Mouse (Mus musculus) embryonic facial prominence, embryonic 14.5 days (tissue): ENCODE results near the gene D10Wsu102e. TPM values are rescaled to one million over a fixed set of nuclear protein-coding genes. Genes with fewer than 3 reads are reported as not detected.

Source experiments
- ATAC-seq: fragments of 200-750 bp; cut with Nextera tagmentation; 2 replicates; pipeline ENCODE4 v1.8.0; 2017; ENCODE audit warnings: low read depth, moderate number of reproducible peaks, moderate TSS enrichment
- DNase-seq: peaks from one replicate; pipeline ENCODE4 v3.0.0-alpha.2; 2015; ENCODE audit warnings: low spot score
- H3K27ac ChIP-seq: fragments of 300-500 bp; sonication (generic); replicated peaks from 2 replicates; pipeline ENCODE4 v1.5.1; 2014; ENCODE audit warnings: low read depth, mild to moderate bottlenecking, low read length, moderate library complexity
- H3K27me3 ChIP-seq: fragments of 300-500 bp; sonication (generic); replicated peaks from 2 replicates; pipeline ENCODE4 v1.6.1; 2014; ENCODE audit warnings: low read length; ENCODE audit not compliant: control insufficient read depth, insufficient read depth
- H3K36me3 ChIP-seq: fragments of 300-500 bp; sonication (generic); 2 replicates; pipeline ENCODE4 v1.6.1; 2014; ENCODE audit warnings: low read length, mixed read lengths; ENCODE audit not compliant: control insufficient read depth, insufficient read depth
- H3K4me1 ChIP-seq: fragments of 300-500 bp; sonication (generic); 2 replicates; pipeline ENCODE4 v1.6.1; 2014; ENCODE audit warnings: antibody characterized with exemption, low read length; ENCODE audit not compliant: control insufficient read depth, insufficient read depth
- H3K4me2 ChIP-seq: fragments of 300-500 bp; sonication (generic); 2 replicates; pipeline ENCODE4 v1.6.1; 2014; ENCODE audit warnings: low read depth, mild to moderate bottlenecking, low read length, moderate library complexity, mixed read lengths
- H3K4me3 ChIP-seq: fragments of 300-500 bp; sonication (generic); 2 replicates; pipeline ENCODE4 v1.5.1; 2014; ENCODE audit warnings: low read depth, mild to moderate bottlenecking, low read length
- H3K9ac ChIP-seq: fragments of 300-500 bp; sonication (generic); 2 replicates; pipeline ENCODE4 v1.6.1; 2014; ENCODE audit warnings: low read depth, mild to moderate bottlenecking, low read length, moderate library complexity, mixed read lengths
- H3K9me3 ChIP-seq: fragments of 300-500 bp; sonication (generic); 2 replicates; pipeline ENCODE4 v1.6.1; 2016; ENCODE audit warnings: low read length; ENCODE audit not compliant: control insufficient read depth
- WGBS: fragments of 180-500 bp; shearing (Covaris S2); extraction: QIAGEN DNeasy Blood & Tissue Kit; methylation state at CpG from one replicate; pipeline ENCODE4 v1.1.7; 2014; 5-methylcytosine and 5-hydroxymethylcytosine counted together
- polyA plus RNA-seq: library from polyadenylated mRNA; unstranded; fragments of >200 nt; fragmentation: Nextera tagmentation; extraction: Ambion mirVana; gene quantifications from 2 replicates; pipeline ENCODE4 v1.2.1, GENCODE M21; 2014

Gene D10Wsu102e
- polyA plus RNA-seq, 1 experiment from 2014 or later: 0.60 TPM

- DNase-seq: no peak
- Histone ChIP-seq H3K27me3 (no peaks in the 10 kb centered on the region), H3K4me3 (no peak overlapping the region), H3K9me3 (no peaks in the 10 kb centered on the region), H3K9ac (no peak overlapping the region), H3K36me3 (no peaks in the 10 kb centered on the region), H3K27ac (no peak overlapping the region), H3K4me1 (no peaks in the 10 kb centered on the region; the same call in 1 of the 2 replicates), H3K4me2 (no peak overlapping the region)
- ATAC-seq: no peak
- 84% methylated on average over 14 of the region's 14 CpGs for WGBS
Observed at GRCm38 (mm10) chr10:83326648-83327285, 33.3 kb upstream of the D10Wsu102e start.

GRCm38 (mm10) chr10:83328791-83329190 lies 31.2 kb upstream of the D10Wsu102e start:
- peak; percentile 37 for DNase-seq
- H3K27ac ChIP-seq: peak overlapping the region; percentile 70
- no peaks in the 10 kb centered on the region for H3K9me3 ChIP-seq
- no peaks in the 10 kb centered on the region for H3K4me1 ChIP-seq
- H3K9ac ChIP-seq: no peak overlapping the region
- no peaks in the 10 kb centered on the region for H3K36me3 ChIP-seq
- H3K4me3 ChIP-seq: no peak overlapping the region
- H3K27me3 ChIP-seq: peaks cover under 1% of the 10 kb centered on the region; the same call in 1 of the 2 replicates
- ATAC-seq: peak; percentile 12; the same call in 1 of the 2 replicates
- no peak overlapping the region for H3K4me2 ChIP-seq
- 61% methylated on average over 5 of the region's 5 CpGs for WGBS

- DNase-seq (no peak), ATAC-seq (no peak)
- Histone ChIP-seq H3K4me3 (no peak overlapping the region), H3K27me3 (peaks cover 16% of the 10 kb centered on the region; the same call in 1 of the 2 replicates), H3K27ac (no peak overlapping the region), H3K4me1 (no peaks in the 10 kb centered on the region), H3K36me3 (no peaks in the 10 kb centered on the region), H3K4me2 (no peak overlapping the region), H3K9ac (no peak overlapping the region), H3K9me3 (no peaks in the 10 kb centered on the region)
- 67% methylated on average over 6 of the region's 6 CpGs for WGBS
Observed at GRCm38 (mm10) chr10:83330336-83330735, 29.7 kb upstream of the D10Wsu102e start.

GRCm38 (mm10) chr10:83331811-83332210 lies 28.2 kb upstream of the D10Wsu102e start:
- peaks cover 29% of the 10 kb centered on the region for H3K27me3 ChIP-seq
- H3K4me1 ChIP-seq: no peaks in the 10 kb centered on the region
- H3K36me3 ChIP-seq: no peaks in the 10 kb centered on the region
- 90% methylated on average over 5 of the region's 5 CpGs for WGBS
- no peak for DNase-seq
- H3K4me2 ChIP-seq: no peak overlapping the region
- H3K9me3 ChIP-seq: no peaks in the 10 kb centered on the region
- H3K9ac ChIP-seq: no peak overlapping the region
- no peak for ATAC-seq
- H3K27ac ChIP-seq: no peak overlapping the region
- H3K4me3 ChIP-seq: no peak overlapping the region

- Histone ChIP-seq H3K9me3 (no peaks in the 10 kb centered on the region), H3K4me3 (no peak overlapping the region), H3K27ac (no peak overlapping the region), H3K4me1 (no peaks in the 10 kb centered on the region), H3K9ac (no peak overlapping the region), H3K4me2 (no peak overlapping the region), H3K27me3 (peaks cover 36% of the 10 kb centered on the region), H3K36me3 (no peaks in the 10 kb centered on the region)
- no peak for DNase-seq
- ATAC-seq: no peak
- 83% methylated on average over 11 of the region's 11 CpGs for WGBS
Observed at GRCm38 (mm10) chr10:83332581-83332980, 27.4 kb upstream of the D10Wsu102e start.

GRCm38 (mm10) chr10:83336336-83336735 lies 23.7 kb upstream of the D10Wsu102e start:
- Histone ChIP-seq H3K36me3 (no peaks in the 10 kb centered on the region), H3K4me2 (no peak overlapping the region), H3K27ac (no peak overlapping the region), H3K9me3 (no peaks in the 10 kb centered on the region), H3K9ac (no peak overlapping the region), H3K27me3 (peaks cover 42% of the 10 kb centered on the region), H3K4me3 (0 out of 2 replicates have a peak overlapping the region, but pooled peaks have one; percentile 3), H3K4me1 (no peaks in the 10 kb centered on the region)
- ATAC-seq (no peak), DNase-seq (no peak)
- WGBS: 35% methylated on average over 7 of the region's 7 CpGs

GRCm38 (mm10) chr10:83337159-83337951 lies 22.7 kb upstream of the D10Wsu102e start, which contains the start of gene Slc41a2:
Gene Slc41a2 (minus strand): TSS chr10:83337882.
- Histone ChIP-seq H3K27ac (no peak within 1 kb of the TSS; the same call in 1 of the 2 replicates), H3K9me3 (no peaks in the 10 kb centered on the region), H3K4me3 (peak within 1 kb of the TSS; percentile 67), H3K27me3 (peaks cover 42% of the 10 kb centered on the region), H3K9ac (peak within 1 kb of the TSS; percentile 71), H3K36me3 (no peaks in the 10 kb centered on the region), H3K4me1 (no peaks in the 10 kb centered on the region), H3K4me2 (peak within 1 kb of the TSS; percentile 97)
- under 1% methylated on average over 43 of the region's 102 CpGs for WGBS
- ATAC-seq (peak; percentile 83), DNase-seq (peak; percentile 44)

- DNase-seq (no peak), ATAC-seq (no peak)
- Histone ChIP-seq H3K4me3 (peak overlapping the region; percentile 67), H3K27me3 (peaks cover 42% of the 10 kb centered on the region), H3K36me3 (no peaks in the 10 kb centered on the region), H3K9me3 (no peaks in the 10 kb centered on the region), H3K9ac (peak overlapping the region; percentile 71; the same call in 1 of the 2 replicates), H3K4me2 (peak overlapping the region; percentile 97), H3K4me1 (no peaks in the 10 kb centered on the region), H3K27ac (no peak overlapping the region)
- WGBS: 48% methylated on average over 9 of the region's 9 CpGs
Observed at GRCm38 (mm10) chr10:83337971-83338598, 21.9 kb upstream of the D10Wsu102e start.
